Mouse (Mus musculus) embryonic fibroblast, embryonic 13.5 days (primary cell): ENCODE data around the gene Hist1h2ab.

Experiments used
- CTCF ChIP-seq: IDR thresholded peaks from 2 replicates; pipeline ENCODE4 v1.5.1; 2011; ENCODE audit warnings: mild to moderate bottlenecking, control low read depth, low read length, moderate library complexity, borderline replicate concordance; ENCODE audit not compliant: insufficient read depth
- POLR2A ChIP-seq: IDR thresholded peaks from 2 replicates; pipeline ENCODE4 v1.6.1; 2011; ENCODE audit warnings: low read depth, mild to moderate bottlenecking, control low read depth, low read length, moderate library complexity

DNA sequence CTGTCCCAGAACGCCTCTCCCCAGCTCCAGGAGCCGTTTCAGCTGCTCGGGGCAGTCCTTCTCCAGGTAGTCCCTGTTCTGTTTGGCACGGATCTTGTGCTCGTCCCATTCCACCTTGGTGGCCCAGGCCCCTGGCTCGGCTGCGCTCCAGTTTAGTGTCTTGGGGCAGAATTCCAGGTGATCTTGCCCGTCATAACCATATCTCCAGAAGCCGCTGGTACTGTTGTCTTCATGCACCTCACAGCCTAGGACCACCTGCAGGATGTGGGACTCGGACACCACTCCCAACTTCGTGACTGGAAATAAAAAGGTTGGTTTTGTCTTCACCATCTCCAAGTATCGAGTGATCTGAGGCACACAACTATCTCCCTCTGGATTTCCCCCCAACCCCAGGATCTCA is 44.2 kb upstream of the Hist1h2ab start:
- TF ChIP-seq CTCF (no peak), POLR2A (no peak)
